Mouse (Mus musculus): ENCODE measurements at regions not wholly inside any gene's neighbourhood (a gene's known extent, or its start where the extent isn't known, plus 50 kb on each side); places are given as distances from the start of the nearest gene placed in this dataset.

- TF ChIP-seq POLR2A (IDR thresholded peaks at IDR 0.05; ENCODE audit: extremely low read depth, insufficient read depth, low read length) (no peak), CTCF (IDR thresholded peaks at IDR 0.05; ENCODE audit: extremely low read depth, insufficient read depth, low read length) (no peak)
These were observed 104.1 kb upstream of the Tnr start for GRCm38 (mm10) chr1:159419301-159419965.

All from cortical plate, adult 2 months (tissue).